Mouse (Mus musculus): ENCODE measurements around the gene Il22ra1. TPM values are rescaled to one million over a fixed set of nuclear protein-coding genes. Genes with fewer than 3 reads are reported as not detected.

The Il22ra1 gene
- polyA plus RNA-seq, 1 experiment: not detected

DNA sequence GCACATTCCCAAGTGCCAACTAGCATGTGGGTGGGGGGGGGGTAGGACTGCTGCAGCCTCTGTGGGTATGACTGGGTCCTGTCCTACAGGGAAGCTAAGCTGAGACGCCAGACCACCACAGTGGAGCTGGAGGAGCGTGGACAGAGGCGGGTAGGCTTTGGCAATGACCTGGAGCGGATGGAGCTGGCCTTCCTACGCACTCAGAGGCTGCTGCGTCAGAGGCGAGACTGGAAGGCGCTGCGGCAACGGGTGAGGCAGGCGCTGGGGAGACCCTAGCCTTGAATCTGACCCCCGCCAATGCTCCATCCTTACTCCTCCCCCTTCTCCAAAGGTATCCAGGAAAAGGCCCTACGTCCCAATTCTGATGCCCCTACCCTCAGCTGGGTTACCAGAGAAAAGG lies 36.7 kb downstream of the Il22ra1 start:
- H3K36me3 ChIP-seq (replicated peaks; ENCODE audit: low read length): no peaks in the 10 kb centered on the region
- TF ChIP-seq GATA1 (IDR thresholded peaks at IDR 0.05; ENCODE audit: borderline replicate concordance, low read length): no peak
- TF ChIP-seq FLI1 (IDR thresholded peaks at IDR 0.05; ENCODE audit: low read length): no peak
- peaks cover 33% of the 10 kb centered on the region for H3K4me1 ChIP-seq
- H3K4me3 ChIP-seq (replicated peaks): no peak overlapping the region
- peaks cover 66% of the 10 kb centered on the region for H3K27me3 ChIP-seq (replicated peaks)
- no peaks in the 10 kb centered on the region for H3K9me3 ChIP-seq

DNA sequence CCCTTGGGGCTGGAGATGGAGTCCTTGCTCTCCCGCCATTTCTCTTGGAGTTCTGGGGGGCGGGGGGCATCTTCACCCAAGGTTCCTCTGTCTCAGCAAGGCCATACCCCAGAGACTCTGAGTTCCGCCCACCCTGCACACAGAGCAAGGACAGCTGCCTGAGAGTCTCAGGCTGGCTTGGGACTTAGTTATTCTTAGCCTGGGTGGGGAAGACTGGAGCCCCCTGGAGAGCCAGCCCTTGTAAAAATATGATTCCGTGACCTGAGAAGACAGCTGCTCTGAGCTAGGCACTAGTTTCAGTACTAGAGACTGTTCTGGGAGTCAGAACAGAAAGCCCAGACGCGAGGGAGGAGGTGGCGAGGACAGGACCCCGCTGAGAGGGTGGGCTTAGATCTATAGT lies 37.7 kb downstream of the Il22ra1 start:
- Histone ChIP-seq H3K27me3 (replicated peaks) (peaks cover 66% of the 10 kb centered on the region), H3K4me3 (replicated peaks) (no peak overlapping the region), H3K9me3 (no peaks in the 10 kb centered on the region), H3K4me1 (peaks cover 33% of the 10 kb centered on the region), H3K36me3 (replicated peaks; ENCODE audit: low read length) (no peaks in the 10 kb centered on the region)
- TF ChIP-seq FLI1 (IDR thresholded peaks at IDR 0.05; ENCODE audit: low read length) (no peak), GATA1 (IDR thresholded peaks at IDR 0.05; ENCODE audit: borderline replicate concordance, low read length) (no peak)

DNA sequence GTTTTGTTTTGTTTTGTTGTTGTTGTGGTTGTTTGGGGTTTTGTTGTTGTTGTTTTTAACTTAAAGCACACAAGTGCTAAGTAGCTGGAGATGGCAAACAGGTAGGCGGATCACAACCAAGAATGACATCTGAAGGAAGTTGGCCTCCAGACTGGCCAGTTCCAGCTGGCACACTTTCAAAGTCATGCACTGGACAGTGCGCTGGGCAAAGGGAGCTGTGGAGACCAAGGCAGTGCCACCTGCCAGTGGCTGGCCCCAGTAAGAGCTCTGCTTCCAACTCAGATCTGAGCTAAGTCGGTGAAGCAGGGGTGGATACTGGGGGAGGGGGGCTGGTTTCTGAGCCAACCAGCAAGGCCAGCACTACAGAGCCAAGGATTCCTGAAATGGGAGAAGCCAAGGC lies 39.0 kb downstream of the Il22ra1 start:
- Histone ChIP-seq H3K36me3 (replicated peaks; ENCODE audit: low read length) (no peaks in the 10 kb centered on the region), H3K9me3 (no peaks in the 10 kb centered on the region), H3K4me1 (peaks cover 29% of the 10 kb centered on the region), H3K4me3 (replicated peaks) (no peak overlapping the region), H3K27me3 (replicated peaks) (peaks cover 63% of the 10 kb centered on the region)
- TF ChIP-seq GATA1 (IDR thresholded peaks at IDR 0.05; ENCODE audit: borderline replicate concordance, low read length) (no peak), FLI1 (IDR thresholded peaks at IDR 0.05; ENCODE audit: low read length) (no peak)

DNA sequence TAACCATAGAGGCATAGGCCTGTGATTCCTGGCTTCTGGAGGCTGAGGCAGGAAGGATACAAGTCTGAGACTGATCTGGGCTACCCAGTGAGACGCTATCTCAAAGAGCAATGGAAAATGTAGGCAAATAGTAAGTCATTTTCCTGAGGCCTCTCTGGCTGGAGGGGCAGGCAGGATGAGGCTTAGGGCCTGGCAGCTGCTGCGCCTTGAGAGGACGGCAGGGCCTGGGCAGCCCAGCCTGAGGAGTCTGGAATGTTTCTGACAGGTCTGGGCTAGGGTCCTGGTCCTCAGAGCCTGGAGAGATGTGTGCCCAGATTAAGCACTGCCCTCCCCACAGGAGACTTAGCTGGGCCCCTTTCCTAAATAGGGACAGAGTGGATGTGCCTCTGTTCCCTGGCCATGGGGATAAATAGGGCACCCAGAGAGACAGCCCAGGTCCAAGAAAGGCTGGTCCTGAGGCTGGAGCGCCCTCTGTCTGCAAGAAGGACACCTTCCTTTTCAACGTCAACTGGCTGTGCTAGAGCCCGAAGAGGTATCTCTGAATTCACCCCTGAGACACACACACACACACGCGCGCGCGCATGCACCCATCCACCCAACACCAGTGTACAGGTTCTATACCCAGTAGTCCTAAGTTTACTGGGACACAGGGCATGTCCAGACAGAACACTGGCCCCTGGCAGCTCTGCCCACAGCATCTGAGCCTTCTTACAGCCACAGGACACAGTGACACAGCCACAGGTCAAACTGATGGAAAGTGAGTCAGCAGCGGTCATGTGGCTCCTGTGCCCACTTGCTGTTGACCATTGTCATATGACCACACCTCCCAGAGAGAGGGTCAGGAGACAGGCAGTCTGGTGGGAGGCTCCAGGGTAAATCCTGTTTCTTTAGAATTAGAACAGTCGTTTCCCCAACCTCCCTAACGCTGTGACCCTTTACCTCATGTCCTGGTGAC lies 40.9 kb downstream of the Il22ra1 start:
- Histone ChIP-seq H3K4me3 (replicated peaks) (peak overlapping the region; percentile 11), H3K9me3 (no peaks in the 10 kb centered on the region), H3K36me3 (replicated peaks; ENCODE audit: low read length) (no peaks in the 10 kb centered on the region), H3K4me1 (peaks cover 11% of the 10 kb centered on the region), H3K27me3 (replicated peaks) (peaks cover 66% of the 10 kb centered on the region)
- TF ChIP-seq FLI1 (IDR thresholded peaks at IDR 0.05; ENCODE audit: low read length) (no peak), GATA1 (IDR thresholded peaks at IDR 0.05; ENCODE audit: borderline replicate concordance, low read length) (no peak)

DNA sequence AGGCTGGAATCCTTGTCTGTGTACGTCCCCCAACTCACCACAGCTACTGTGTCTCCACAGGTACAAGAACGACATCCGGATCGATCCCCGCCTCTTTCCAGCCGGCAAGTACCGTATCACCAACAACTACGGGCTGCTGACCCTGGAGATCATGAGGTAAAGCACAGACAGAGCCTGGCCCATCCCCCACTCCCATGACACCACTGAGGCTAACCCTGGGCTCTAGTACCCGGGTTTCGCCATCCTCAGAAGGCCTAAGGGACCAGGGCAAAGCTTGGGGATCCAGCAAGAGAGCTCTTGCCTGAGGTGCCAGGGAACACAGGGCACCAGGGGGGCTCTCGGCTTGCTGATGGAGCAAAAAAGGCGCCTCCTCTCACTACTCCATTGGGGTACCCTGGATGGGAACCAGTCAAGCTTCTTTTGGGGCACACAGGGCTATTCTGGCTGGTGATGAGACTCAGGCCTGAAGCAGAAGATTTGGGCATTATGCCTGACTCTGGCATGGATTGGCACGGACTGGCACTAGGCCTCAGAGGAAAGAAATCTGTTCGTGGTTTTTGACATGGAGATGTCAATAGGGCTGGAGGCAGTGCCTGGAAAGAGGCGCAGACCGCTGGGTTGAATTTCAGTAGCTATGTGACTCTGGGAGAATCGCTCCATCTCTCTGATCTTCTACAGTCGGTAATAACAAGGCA lies 42.8 kb downstream of the Il22ra1 start:
- Histone ChIP-seq H3K36me3 (replicated peaks; ENCODE audit: low read length) (no peaks in the 10 kb centered on the region), H3K4me3 (replicated peaks) (no peak overlapping the region), H3K27me3 (replicated peaks) (peaks cover 64% of the 10 kb centered on the region), H3K4me1 (peaks cover 9% of the 10 kb centered on the region), H3K9me3 (no peaks in the 10 kb centered on the region)
- no peak for TF ChIP-seq FLI1 (IDR thresholded peaks at IDR 0.05; ENCODE audit: low read length)
- no peak for TF ChIP-seq GATA1 (IDR thresholded peaks at IDR 0.05; ENCODE audit: borderline replicate concordance, low read length)

DNA sequence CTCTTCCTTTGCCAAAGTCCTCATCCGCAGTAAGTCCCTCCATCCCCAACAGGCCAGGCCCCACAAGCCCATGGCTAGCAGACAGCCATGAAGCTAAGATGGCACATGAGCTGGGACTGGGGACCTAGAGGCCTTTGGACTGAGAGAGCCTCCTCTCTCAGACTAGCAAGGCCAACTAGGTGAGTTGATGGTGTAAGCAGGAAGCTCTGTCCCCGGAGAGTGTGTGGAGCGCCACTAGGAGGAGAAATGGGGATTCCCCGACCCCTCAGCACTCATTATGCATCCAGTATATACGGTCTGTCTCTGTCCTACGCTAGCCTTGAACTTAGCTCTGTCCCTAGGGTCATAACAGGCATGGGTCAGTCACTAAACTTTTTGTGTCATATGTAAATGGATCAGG lies 43.6 kb downstream of the Il22ra1 start:
- Histone ChIP-seq H3K27me3 (replicated peaks) (peaks cover 66% of the 10 kb centered on the region), H3K36me3 (replicated peaks; ENCODE audit: low read length) (no peaks in the 10 kb centered on the region), H3K9me3 (no peaks in the 10 kb centered on the region), H3K4me3 (replicated peaks) (no peak overlapping the region), H3K4me1 (peaks cover 9% of the 10 kb centered on the region)
- no peak for TF ChIP-seq FLI1 (IDR thresholded peaks at IDR 0.05; ENCODE audit: low read length)
- TF ChIP-seq GATA1 (IDR thresholded peaks at IDR 0.05; ENCODE audit: borderline replicate concordance, low read length): no peak

DNA sequence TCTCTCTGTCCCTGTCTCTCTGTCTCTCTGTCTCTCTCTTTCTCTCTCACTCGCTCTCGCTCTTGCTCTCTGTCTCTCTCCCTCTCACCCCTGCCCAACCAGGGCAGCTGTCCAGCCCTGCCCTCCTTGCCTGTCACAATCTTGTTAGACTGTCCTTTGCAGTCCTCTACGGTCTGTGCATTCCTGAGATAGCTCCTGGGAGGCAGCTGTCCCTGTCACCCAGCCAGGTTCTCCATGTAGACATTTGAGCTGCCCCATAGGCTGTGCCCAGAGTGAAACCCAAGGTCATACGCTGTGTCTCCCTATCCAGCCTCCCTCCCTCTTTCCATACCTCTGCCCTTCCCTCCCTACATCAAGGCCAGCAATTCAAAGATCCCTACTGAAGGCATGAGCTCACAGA lies 44.7 kb downstream of the Il22ra1 start:
- TF ChIP-seq FLI1 (IDR thresholded peaks at IDR 0.05; ENCODE audit: low read length) (no peak), GATA1 (IDR thresholded peaks at IDR 0.05; ENCODE audit: borderline replicate concordance, low read length) (no peak)
- H3K9me3 ChIP-seq: no peaks in the 10 kb centered on the region
- peaks cover 67% of the 10 kb centered on the region for H3K27me3 ChIP-seq (replicated peaks)
- H3K4me1 ChIP-seq: peaks cover 9% of the 10 kb centered on the region
- no peaks in the 10 kb centered on the region for H3K36me3 ChIP-seq (replicated peaks; ENCODE audit: low read length)
- no peak overlapping the region for H3K4me3 ChIP-seq (replicated peaks)

DNA sequence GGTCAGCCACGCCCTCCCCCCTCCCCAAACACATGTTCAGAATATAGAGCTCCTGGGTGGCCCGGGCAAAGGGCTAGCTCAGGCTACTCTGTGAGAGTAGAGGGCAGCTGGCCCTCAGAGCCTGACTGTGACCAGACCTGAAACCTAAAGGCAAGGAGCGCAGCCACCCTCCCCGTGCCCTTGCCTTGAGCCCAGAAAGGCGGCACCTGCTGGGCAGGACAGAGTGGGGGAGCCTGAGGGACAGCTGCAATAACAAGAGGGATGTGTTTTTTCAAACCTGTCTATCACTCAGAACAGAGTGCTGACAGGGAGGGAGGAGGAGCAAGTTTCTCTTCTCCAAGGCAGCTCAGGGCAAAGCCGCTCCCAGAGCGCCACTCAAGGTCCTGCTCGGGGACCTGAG lies 46.5 kb downstream of the Il22ra1 start:
- no peaks in the 10 kb centered on the region for H3K9me3 ChIP-seq
- peaks cover 79% of the 10 kb centered on the region for H3K27me3 ChIP-seq (replicated peaks)
- TF ChIP-seq FLI1 (IDR thresholded peaks at IDR 0.05; ENCODE audit: low read length): no peak
- no peak for TF ChIP-seq GATA1 (IDR thresholded peaks at IDR 0.05; ENCODE audit: borderline replicate concordance, low read length)
- no peaks in the 10 kb centered on the region for H3K4me1 ChIP-seq
- no peaks in the 10 kb centered on the region for H3K36me3 ChIP-seq (replicated peaks; ENCODE audit: low read length)
- H3K4me3 ChIP-seq (replicated peaks): no peak overlapping the region

DNA sequence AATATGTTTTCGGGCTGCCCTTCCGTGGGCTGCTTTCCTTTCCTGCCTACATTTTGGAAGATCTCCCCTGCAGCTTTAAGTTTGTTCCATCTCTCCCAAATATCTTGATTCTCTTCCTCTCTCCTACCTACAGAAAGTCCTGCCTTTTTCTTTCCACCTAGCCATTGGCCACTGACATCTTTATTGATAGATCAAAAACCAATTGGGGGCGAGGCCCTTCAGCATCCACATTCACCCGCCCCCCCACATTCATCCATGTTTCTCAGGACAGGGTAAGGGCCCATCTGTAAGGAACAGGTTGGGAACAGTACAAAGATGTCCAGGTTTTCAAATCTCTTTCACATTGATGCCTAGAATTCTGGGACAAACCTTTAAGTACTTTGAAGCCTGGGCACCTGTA lies 48.9 kb downstream of the Il22ra1 start:
- TF ChIP-seq GATA1 (IDR thresholded peaks at IDR 0.05; ENCODE audit: borderline replicate concordance, low read length): no peak
- TF ChIP-seq FLI1 (IDR thresholded peaks at IDR 0.05; ENCODE audit: low read length): no peak
- Histone ChIP-seq H3K36me3 (replicated peaks; ENCODE audit: low read length) (no peaks in the 10 kb centered on the region), H3K9me3 (no peaks in the 10 kb centered on the region), H3K4me3 (replicated peaks) (no peak overlapping the region), H3K27me3 (replicated peaks) (peaks cover 84% of the 10 kb centered on the region), H3K4me1 (no peaks in the 10 kb centered on the region; the same call in 1 of the 2 replicates)

DNA sequence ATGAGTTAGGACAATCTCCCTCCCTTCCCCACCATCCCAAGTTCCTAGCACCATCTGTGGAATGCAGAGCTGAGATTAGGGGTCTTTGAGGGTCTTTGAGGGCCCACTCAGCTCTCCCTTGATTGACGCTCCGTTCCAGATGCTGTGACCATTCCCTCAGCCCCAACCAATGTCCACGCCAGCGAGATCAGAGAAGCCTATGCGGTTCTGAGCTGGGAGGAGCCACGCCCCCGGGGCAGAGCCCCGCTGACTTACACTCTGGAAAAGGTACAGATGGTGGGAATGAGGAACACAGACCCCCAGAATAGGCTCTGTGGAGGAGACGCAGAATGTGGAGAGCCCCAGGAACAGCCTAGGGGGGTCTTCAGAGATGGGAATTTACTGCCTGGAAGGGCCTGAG lies 51.7 kb downstream of the Il22ra1 start:
- Histone ChIP-seq H3K4me3 (replicated peaks) (no peak overlapping the region), H3K27me3 (replicated peaks) (peaks cover 67% of the 10 kb centered on the region), H3K9me3 (0 out of 2 replicates have a peak, but pooled peaks cover 5% of the 10 kb centered on the region), H3K36me3 (replicated peaks; ENCODE audit: low read length) (no peaks in the 10 kb centered on the region), H3K4me1 (no peaks in the 10 kb centered on the region; the same call in 1 of the 2 replicates)
- TF ChIP-seq GATA1 (IDR thresholded peaks at IDR 0.05; ENCODE audit: borderline replicate concordance, low read length) (no peak), FLI1 (IDR thresholded peaks at IDR 0.05; ENCODE audit: low read length) (no peak)

Measured in megakaryocyte, embryonic 14.5 days (primary cell).